Mouse (Mus musculus) olfactory bulb, adult 2 months (tissue): ENCODE measurements around the gene Abhd16a.

Experiments used
- CTCF ChIP-seq: fragments of 200-500 bp; IDR thresholded peaks from 2 replicates; pipeline ENCODE4 v1.5.1; 2012; ENCODE audit warnings: low read depth, mild to moderate bottlenecking, low read length, moderate library complexity; ENCODE audit not compliant: insufficient read depth
- POLR2A ChIP-seq: fragments of 200-500 bp; IDR thresholded peaks from 2 replicates; pipeline ENCODE4 v1.6.1; 2012; ENCODE audit warnings: mild to moderate bottlenecking, low read depth, low read length, moderate library complexity; ENCODE audit not compliant: insufficient read depth

- TF ChIP-seq POLR2A (no peak), CTCF (no peak)
Observed at GRCm38 (mm10) chr17:35083929-35084497, 5.0 kb upstream of the Abhd16a start.
